Comparison of ENCODE assay signal across 25 mouse cellular contexts in genomic region chr12:12593343-12593742, GRCm38 (mm10).
A peak's percentile ranks its signal among the peaks of the same experiment; 100 is the strongest.
DNase-seq lines count a peak whose midpoint lies in the region; ATAC-seq lines count a peak whose summit lies in the region.
"Had no signal": no experiment of that assay in that cellular context is flagged by ENCODE, and none has a peak within 500 bp of the region (broad histone marks: within the 10 kb centered on the region; RNA-seq: fewer than 3 reads in every experiment).

No protein-coding gene starts in this region.

- H3K36me3 ChIP-seq in heart, embryonic 10.5 days, result no peaks in the 10 kb centered on the region
- no peaks in the 10 kb centered on the region for H3K36me3 ChIP-seq in splenic B cell, adult 2 months (ENCODE audit: control insufficient read depth, insufficient read depth, low read length, poor library complexity, severe bottlenecking)
- no peaks in the 10 kb centered on the region for H3K36me3 ChIP-seq in kidney, embryonic 14.5 days (ENCODE audit: control insufficient read depth, insufficient read depth, low read length)
- H3K36me3 ChIP-seq: forebrain, embryonic 10.5 days; heart, embryonic 13.5 days; hindbrain, embryonic 10.5 days; hindbrain, embryonic 13.5 days had no signal

- peaks cover 23% of the 10 kb centered on the region; the same call in 1 of the 2 replicates for H3K4me1 ChIP-seq in heart, embryonic 10.5 days
- H3K4me1 ChIP-seq in kidney, embryonic 14.5 days (ENCODE audit: control insufficient read depth, insufficient read depth, low read length), result no peaks in the 10 kb centered on the region

- peak; percentile 83 for ATAC-seq in megakaryocyte progenitor cell, adult 5-6 weeks (replicated peaks; ENCODE audit: poor library complexity)
- no peak for ATAC-seq in kidney, embryonic 14.5 days (ENCODE audit: low FRiP score, low TSS enrichment)
- ATAC-seq: activated CD4-positive, CD25-positive, alpha-beta regulatory T cell, adult 4 months; forebrain, embryonic 13.5 days; forebrain, postnatal 0 days; hindbrain, postnatal 0 days; inflammation-experienced regulatory T-cells, adult 6 months had no signal

- DNase-seq in heart, embryonic 10.5 days (ENCODE audit: low spot score), result no peak
- DNase-seq in heart, postnatal 25 days (ENCODE audit: low spot score), result no peak
- peak; percentile 32 for DNase-seq in splenic B cell, adult 2 months (ENCODE audit: low read depth, low spot score)
- DNase-seq in testis, postnatal 14 days (ENCODE audit: low spot score), result no peak
- DNase-seq: adrenal gland, adult 8-10 months; adrenal gland, postnatal 25 days; cerebellum, adult 11-12 months; cerebellum, adult 8-10 months; cerebellum, postnatal 10 days; cerebellum, postnatal 36 days; forebrain, postnatal 0 days; gastrocnemius, adult 2 months; gastrocnemius, postnatal 14 days; heart, adult 18-20 months; heart, postnatal 14 days had no signal

- H3K4me2 ChIP-seq in kidney, embryonic 14.5 days (replicated peaks; ENCODE audit: low read depth, low read length), result no peak overlapping the region
- H3K4me2 ChIP-seq: forebrain, embryonic 13.5 days; heart, embryonic 13.5 days; hindbrain, embryonic 13.5 days had no signal

- no peak overlapping the region for H3K4me3 ChIP-seq in heart, embryonic 10.5 days
- no peak overlapping the region for H3K4me3 ChIP-seq in kidney, embryonic 14.5 days (ENCODE audit: low read length)
- H3K4me3 ChIP-seq: forebrain, embryonic 10.5 days; forebrain, embryonic 13.5 days; gastrocnemius, adult 2 months; heart, embryonic 13.5 days; hindbrain, embryonic 10.5 days; hindbrain, embryonic 13.5 days had no signal

- no peaks in the 10 kb centered on the region for H3K9me3 ChIP-seq in heart, embryonic 10.5 days
- no peaks in the 10 kb centered on the region for H3K9me3 ChIP-seq in kidney, embryonic 14.5 days (ENCODE audit: control insufficient read depth, low read length)
- H3K9me3 ChIP-seq: forebrain, embryonic 10.5 days; forebrain, embryonic 13.5 days; heart, embryonic 13.5 days; hindbrain, embryonic 10.5 days; hindbrain, embryonic 13.5 days had no signal

- no peaks in the 10 kb centered on the region for H3K27me3 ChIP-seq in heart, embryonic 10.5 days (ENCODE audit: insufficient read depth, poor library complexity, severe bottlenecking)
- H3K27me3 ChIP-seq in splenic B cell, adult 2 months (ENCODE audit: control insufficient read depth, insufficient read depth, low read length, poor library complexity, severe bottlenecking), result no peaks in the 10 kb centered on the region
- H3K27me3 ChIP-seq in kidney, embryonic 14.5 days (ENCODE audit: control insufficient read depth, insufficient read depth, low read length), result no peaks in the 10 kb centered on the region
- H3K27me3 ChIP-seq: forebrain, embryonic 13.5 days; heart, embryonic 13.5 days; hindbrain, embryonic 13.5 days had no signal

- WGBS in heart, embryonic 10.5 days, result 84% methylated on average over 2 of the region's 2 CpGs
- 89% methylated on average over 2 of the region's 2 CpGs for WGBS in kidney, embryonic 14.5 days

- intact Hi-C loops in heart, postnatal 25 days (cut with DNase I), result no loop called here

- H3K27ac ChIP-seq in heart, embryonic 10.5 days, result peak overlapping the region; percentile 52; the same call in 1 of the 2 replicates
- H3K27ac ChIP-seq in kidney, embryonic 14.5 days (ENCODE audit: low read depth, low read length), result no peak overlapping the region
- H3K27ac ChIP-seq: forebrain, embryonic 13.5 days; gastrocnemius, adult 2 months; hindbrain, embryonic 10.5 days; hindbrain, postnatal 0 days had no signal

- no peak overlapping the region for H3K9ac ChIP-seq in kidney, embryonic 14.5 days (ENCODE audit: low read depth, low read length)
- H3K9ac ChIP-seq: forebrain, embryonic 13.5 days; forebrain, postnatal 0 days; heart, embryonic 13.5 days; hindbrain, embryonic 13.5 days had no signal
